30 mouse cellular contexts compared by ENCODE assay signal in the genomic region with DNA sequence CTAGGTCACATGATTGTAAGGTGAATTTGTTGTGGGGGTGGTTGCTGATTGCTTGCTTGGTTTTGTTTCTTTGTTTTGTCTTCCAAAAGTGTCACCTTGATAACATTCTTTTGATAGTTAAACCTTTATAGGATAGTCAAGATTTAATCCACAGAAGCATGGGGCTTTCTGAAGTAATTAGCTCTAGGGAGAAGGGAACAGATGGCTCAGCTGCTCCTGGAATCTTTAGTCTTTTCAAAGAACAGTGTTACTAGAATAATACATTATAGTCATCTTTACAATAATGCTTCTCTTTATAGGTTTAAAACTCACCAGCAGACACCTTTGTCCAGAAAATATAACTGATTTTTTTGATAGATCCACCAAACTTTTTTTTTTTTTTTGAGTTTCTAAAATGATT.
"Had no signal": no experiment of that assay in that cellular context is flagged by ENCODE, and none has a peak within 500 bp of the region (broad histone marks: within the 10 kb centered on the region; RNA-seq: fewer than 3 reads in every experiment).

No protein-coding gene starts in this region.

- DNase-seq: left cerebral cortex, postnatal 4 days; liver; liver, embryonic 13.5 days; liver, postnatal 0 days; lung, adult 18-20 months; lung, adult 2 months; lung, embryonic 14.5 days; lung, postnatal 10 days; lung, postnatal 14 days; lung, postnatal 36 days; lung, postnatal 4 days; midbrain, embryonic 14.5 days had no signal

- H3K4me3 ChIP-seq: limb, embryonic 10.5 days; limb, embryonic 12.5 days; limb, embryonic 13.5 days; limb, embryonic 15.5 days; liver, embryonic 12.5 days; liver, embryonic 13.5 days; liver, embryonic 15.5 days; lung, embryonic 15.5 days; megakaryocyte, embryonic 14.5 days; midbrain, embryonic 10.5 days; midbrain, embryonic 12.5 days; midbrain, embryonic 13.5 days; midbrain, embryonic 15.5 days; myocyte; neural tube, embryonic 12.5 days had no signal

- H3K27ac ChIP-seq: limb, embryonic 10.5 days; limb, embryonic 12.5 days; limb, embryonic 13.5 days; limb, embryonic 15.5 days; liver, embryonic 12.5 days; liver, embryonic 13.5 days; liver, embryonic 14.5 days; liver, embryonic 15.5 days; lung, embryonic 15.5 days; macrophage; midbrain, embryonic 10.5 days; midbrain, embryonic 12.5 days; midbrain, embryonic 13.5 days; midbrain, embryonic 15.5 days; neural tube, embryonic 12.5 days had no signal

- H3K4me1 ChIP-seq: limb, embryonic 10.5 days; limb, embryonic 12.5 days; limb, embryonic 13.5 days; limb, embryonic 15.5 days; liver, embryonic 12.5 days; liver, embryonic 13.5 days; liver, embryonic 15.5 days; lung, embryonic 15.5 days; midbrain, embryonic 10.5 days; midbrain, embryonic 12.5 days; midbrain, embryonic 13.5 days; midbrain, embryonic 15.5 days; neural tube, embryonic 12.5 days had no signal

- H3K36me3 ChIP-seq: limb, embryonic 10.5 days; limb, embryonic 12.5 days; limb, embryonic 13.5 days; limb, embryonic 15.5 days; liver, embryonic 12.5 days; liver, embryonic 13.5 days; liver, embryonic 15.5 days; lung, embryonic 15.5 days; midbrain, embryonic 10.5 days; midbrain, embryonic 12.5 days; midbrain, embryonic 13.5 days; midbrain, embryonic 15.5 days; neural tube, embryonic 12.5 days had no signal

- H3K27me3 ChIP-seq: limb, embryonic 12.5 days; limb, embryonic 13.5 days; limb, embryonic 15.5 days; liver, embryonic 12.5 days; liver, embryonic 13.5 days; liver, embryonic 15.5 days; lung, embryonic 15.5 days; megakaryocyte, embryonic 14.5 days; midbrain, embryonic 12.5 days; midbrain, embryonic 13.5 days; midbrain, embryonic 15.5 days; neural tube, embryonic 12.5 days had no signal

- ATAC-seq: liver, embryonic 12.5 days; liver, postnatal 0 days; lung, postnatal 0 days; midbrain, embryonic 13.5 days; midbrain, embryonic 15.5 days; midbrain, embryonic 16.5 days had no signal
